Mouse (Mus musculus) small intestine, adult 2 months (tissue): ENCODE results near the gene Rasa1.

Source experiments
- CTCF ChIP-seq: fragments of 200-500 bp; IDR thresholded peaks from 2 replicates; pipeline ENCODE4 v1.5.1; 2012; ENCODE audit warnings: low read depth, mild to moderate bottlenecking, control low read depth, inconsistent platforms, low read length, moderate library complexity, mixed read lengths; ENCODE audit not compliant: insufficient replicate concordance, insufficient read length; ENCODE audit errors: extremely low read depth
- POLR2A ChIP-seq: fragments of 200-500 bp; IDR thresholded peaks from 2 replicates; pipeline ENCODE4 v1.6.1; 2012; ENCODE audit warnings: low read depth, mild to moderate bottlenecking, control low read depth, inconsistent platforms, low read length, moderate library complexity

DNA sequence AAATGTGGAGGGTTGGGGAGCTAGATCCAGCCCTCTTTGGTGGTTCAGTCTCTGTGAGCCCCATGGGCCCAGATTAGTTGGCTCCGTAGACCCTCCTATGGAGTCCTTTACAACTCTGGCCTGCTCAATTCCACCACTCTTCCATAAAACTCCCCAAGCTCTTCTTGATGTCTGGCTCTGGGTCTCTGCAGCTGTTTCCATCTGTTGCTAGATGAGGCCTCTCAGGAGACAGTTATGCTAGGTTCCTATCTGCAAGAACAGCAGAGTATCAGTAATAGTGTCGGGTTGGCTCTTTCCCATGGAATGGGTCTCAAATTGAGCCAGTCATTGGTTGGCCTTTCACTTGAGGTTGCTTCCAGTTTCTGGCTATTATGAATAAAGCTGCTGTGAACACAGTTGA lies 97.7 kb downstream of the Rasa1 start:
- TF ChIP-seq CTCF: no peak
- TF ChIP-seq POLR2A: no peak
